Mouse (Mus musculus): ENCODE measurements around the gene Rasl11b. TPM values are rescaled to one million over a fixed set of nuclear protein-coding genes. Genes with fewer than 3 reads are reported as not detected.

Rasl11b gene
- total and polyA plus RNA-seq, 3 experiments, result 27.8 to 31.3 (median 28.9) TPM

- Histone ChIP-seq H3K4me1 (ENCODE audit: control insufficient read depth, insufficient read depth, low read length) (peaks cover 11% of the 10 kb centered on the region), H3K79me2 (replicated peaks; ENCODE audit: control insufficient read depth, insufficient read depth, low read length) (no peaks in the 10 kb centered on the region), H3K27me3 (ENCODE audit: control insufficient read depth, insufficient read depth, low read length) (no peaks in the 10 kb centered on the region), H3K27ac (peak overlapping the region; percentile 50), H3K4me3 (0 out of 2 replicates have a peak overlapping the region, but pooled peaks have one; percentile 19), H3K36me3 (ENCODE audit: control insufficient read depth, insufficient read depth, low read length) (no peaks in the 10 kb centered on the region), H3K9ac (ENCODE audit: low read depth, low read length) (peak overlapping the region; percentile 64)
- 53% methylated on average over 9 of the region's 9 CpGs for WGBS
- DNase-seq, result no peak
- TF ChIP-seq EP300 (IDR thresholded peaks at IDR 0.05; ENCODE audit: insufficient read depth, low read depth, low read length) (no peak), CTCF (IDR thresholded peaks at IDR 0.05) (no peak), POLR2A (IDR thresholded peaks at IDR 0.05; ENCODE audit: insufficient read depth, low read depth, low read length) (no peak)
- intact Hi-C loops (cut with DNase I), result no loop called here
Observed at GRCm38 (mm10) chr5:74189484-74190160, 5.5 kb upstream of the Rasl11b start.

DNA sequence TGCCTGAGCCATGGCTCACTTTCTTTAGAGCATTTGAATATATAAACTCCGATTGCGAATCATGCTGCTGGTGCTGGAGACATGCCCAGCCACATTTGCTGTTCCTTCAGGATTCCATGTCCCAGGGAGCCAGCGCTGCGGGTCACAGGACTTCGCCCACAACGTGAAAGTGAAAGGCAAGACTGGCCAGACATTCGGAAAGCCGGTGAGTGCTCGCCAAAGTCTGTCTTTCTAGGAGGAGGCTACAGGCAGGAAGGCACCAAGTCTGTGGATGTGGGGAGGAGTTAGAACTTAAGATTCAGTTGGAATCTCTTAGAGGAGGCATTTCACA lies 5.0 kb upstream of the Rasl11b start:
- H3K4me3 ChIP-seq, result peak overlapping the region; percentile 19; the same call in 1 of the 2 replicates
- peaks cover 12% of the 10 kb centered on the region for H3K4me1 ChIP-seq (ENCODE audit: control insufficient read depth, insufficient read depth, low read length)
- H3K27me3 ChIP-seq (ENCODE audit: control insufficient read depth, insufficient read depth, low read length), result no peaks in the 10 kb centered on the region
- peak overlapping the region; percentile 64 for H3K9ac ChIP-seq (ENCODE audit: low read depth, low read length)
- DNase-seq, result peak; percentile 57 to 62
- intact Hi-C loops (cut with DNase I), result no loop called here
- 26% methylated on average over 9 of the region's 9 CpGs for WGBS
- peak overlapping the region; percentile 50 for H3K27ac ChIP-seq
- TF ChIP-seq EP300 (IDR thresholded peaks at IDR 0.05; ENCODE audit: insufficient read depth, low read depth, low read length) (0 out of 2 replicates have a peak, but pooled peaks have one; percentile 25), POLR2A (IDR thresholded peaks at IDR 0.05; ENCODE audit: insufficient read depth, low read depth, low read length) (no peak)
- no peaks in the 10 kb centered on the region for H3K79me2 ChIP-seq (replicated peaks; ENCODE audit: control insufficient read depth, insufficient read depth, low read length)
- H3K36me3 ChIP-seq (ENCODE audit: control insufficient read depth, insufficient read depth, low read length), result no peaks in the 10 kb centered on the region

DNA sequence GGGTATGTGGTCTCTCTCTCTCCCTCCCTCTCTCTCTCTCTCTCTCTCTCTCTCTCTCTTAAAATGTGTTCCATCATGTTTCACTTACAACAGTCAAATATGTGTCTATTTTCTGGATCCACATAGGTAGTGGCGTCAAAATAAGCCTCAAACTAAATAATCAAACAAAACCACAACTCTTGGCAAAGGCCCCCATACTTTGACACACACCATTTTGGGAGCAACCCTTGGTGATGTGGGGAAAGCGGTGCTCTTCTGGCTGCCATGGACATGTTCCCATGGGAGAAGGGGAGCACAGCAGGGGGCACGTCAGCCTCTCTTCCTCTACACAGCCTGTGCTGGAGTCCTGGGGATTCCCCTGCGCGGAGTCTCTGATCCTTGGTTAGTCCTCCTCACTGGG lies 4.2 kb upstream of the Rasl11b start:
- H3K36me3 ChIP-seq (ENCODE audit: control insufficient read depth, insufficient read depth, low read length), result no peaks in the 10 kb centered on the region
- H3K4me3 ChIP-seq, result no peak overlapping the region
- H3K9ac ChIP-seq (ENCODE audit: low read depth, low read length), result no peak overlapping the region
- H3K27ac ChIP-seq, result no peak overlapping the region
- 85% methylated on average over 5 of the region's 5 CpGs for WGBS
- DNase-seq, result no peak
- H3K27me3 ChIP-seq (ENCODE audit: control insufficient read depth, insufficient read depth, low read length), result no peaks in the 10 kb centered on the region
- no peaks in the 10 kb centered on the region for H3K79me2 ChIP-seq (replicated peaks; ENCODE audit: control insufficient read depth, insufficient read depth, low read length)
- H3K4me1 ChIP-seq (ENCODE audit: control insufficient read depth, insufficient read depth, low read length), result peaks cover 12% of the 10 kb centered on the region
- TF ChIP-seq EP300 (IDR thresholded peaks at IDR 0.05; ENCODE audit: insufficient read depth, low read depth, low read length) (no peak), POLR2A (IDR thresholded peaks at IDR 0.05; ENCODE audit: insufficient read depth, low read depth, low read length) (no peak), CTCF (IDR thresholded peaks at IDR 0.05) (no peak)
- intact Hi-C loops (cut with DNase I), result no loop called here

- WGBS, result 74% methylated on average over 2 of the region's 2 CpGs
- no peak overlapping the region for H3K4me3 ChIP-seq
- TF ChIP-seq CTCF (IDR thresholded peaks at IDR 0.05), result no peak
- no peak for TF ChIP-seq POLR2A (IDR thresholded peaks at IDR 0.05; ENCODE audit: insufficient read depth, low read depth, low read length)
- no peak for TF ChIP-seq EP300 (IDR thresholded peaks at IDR 0.05; ENCODE audit: insufficient read depth, low read depth, low read length)
- no peaks in the 10 kb centered on the region for H3K27me3 ChIP-seq (ENCODE audit: control insufficient read depth, insufficient read depth, low read length)
- H3K9ac ChIP-seq (ENCODE audit: low read depth, low read length), result no peak overlapping the region
- H3K4me1 ChIP-seq (ENCODE audit: control insufficient read depth, insufficient read depth, low read length), result peaks cover 14% of the 10 kb centered on the region
- no peak for DNase-seq
- peaks cover 8% of the 10 kb centered on the region for H3K36me3 ChIP-seq (ENCODE audit: control insufficient read depth, insufficient read depth, low read length)
- H3K27ac ChIP-seq, result no peak overlapping the region
- intact Hi-C loops (cut with DNase I), result no loop called here
- no peaks in the 10 kb centered on the region for H3K79me2 ChIP-seq (replicated peaks; ENCODE audit: control insufficient read depth, insufficient read depth, low read length)
Observed at GRCm38 (mm10) chr5:74193008-74193407, 2.1 kb upstream of the Rasl11b start.

DNA sequence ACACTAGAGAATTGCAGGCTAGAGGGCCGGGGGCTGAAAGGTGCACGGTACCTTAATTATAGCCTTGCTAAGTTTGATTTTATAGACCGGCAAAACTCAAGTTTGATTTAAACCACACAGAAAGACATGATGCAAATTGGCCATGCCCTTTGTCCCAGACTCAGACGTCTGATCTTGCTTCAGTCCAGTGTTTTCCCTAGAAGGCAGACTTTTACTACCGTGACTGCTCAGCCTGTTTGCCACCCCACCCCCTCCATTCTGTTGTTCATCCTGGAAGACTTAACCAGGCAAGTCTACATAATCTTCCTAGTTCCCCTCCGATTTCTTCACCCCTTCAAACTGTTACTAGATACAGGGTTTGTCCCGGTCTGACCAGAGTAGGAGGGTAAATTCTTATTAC lies 1.5 kb upstream of the Rasl11b start:
- Histone ChIP-seq H3K27me3 (ENCODE audit: control insufficient read depth, insufficient read depth, low read length) (no peaks in the 10 kb centered on the region), H3K9ac (ENCODE audit: low read depth, low read length) (no peak overlapping the region), H3K4me1 (ENCODE audit: control insufficient read depth, insufficient read depth, low read length) (peaks cover 14% of the 10 kb centered on the region), H3K36me3 (ENCODE audit: control insufficient read depth, insufficient read depth, low read length) (peaks cover 10% of the 10 kb centered on the region), H3K4me3 (no peak overlapping the region), H3K27ac (no peak overlapping the region), H3K79me2 (replicated peaks; ENCODE audit: control insufficient read depth, insufficient read depth, low read length) (no peaks in the 10 kb centered on the region)
- WGBS, result 78% methylated on average over 7 of the region's 7 CpGs
- no peak for TF ChIP-seq CTCF (IDR thresholded peaks at IDR 0.05)
- no peak for TF ChIP-seq EP300 (IDR thresholded peaks at IDR 0.05; ENCODE audit: insufficient read depth, low read depth, low read length)
- TF ChIP-seq POLR2A (IDR thresholded peaks at IDR 0.05; ENCODE audit: insufficient read depth, low read depth, low read length), result no peak
- intact Hi-C loops (cut with DNase I), result loop anchor here (2.0 kb wide), 1 partner anchor 17 kb away; no protein-coding TSS in a partner anchor
- no peak for DNase-seq

- 51% methylated on average over 16 of the region's 16 CpGs for WGBS
- peaks cover 10% of the 10 kb centered on the region for H3K36me3 ChIP-seq (ENCODE audit: control insufficient read depth, insufficient read depth, low read length)
- peak overlapping the region; percentile 90 for H3K4me3 ChIP-seq
- DNase-seq, result no peak
- H3K27ac ChIP-seq, result peak overlapping the region; percentile 96
- H3K9ac ChIP-seq (ENCODE audit: low read depth, low read length), result peak overlapping the region; percentile 90
- H3K79me2 ChIP-seq (replicated peaks; ENCODE audit: control insufficient read depth, insufficient read depth, low read length), result no peaks in the 10 kb centered on the region
- peaks cover 13% of the 10 kb centered on the region for H3K4me1 ChIP-seq (ENCODE audit: control insufficient read depth, insufficient read depth, low read length)
- TF ChIP-seq POLR2A (IDR thresholded peaks at IDR 0.05; ENCODE audit: insufficient read depth, low read depth, low read length) (no peak), EP300 (IDR thresholded peaks at IDR 0.05; ENCODE audit: insufficient read depth, low read depth, low read length) (no peak), CTCF (IDR thresholded peaks at IDR 0.05) (no peak)
- intact Hi-C loops (cut with DNase I), result loop anchor here (2.0 kb wide), 1 partner anchor 17 kb away; no protein-coding TSS in a partner anchor
- no peaks in the 10 kb centered on the region for H3K27me3 ChIP-seq (ENCODE audit: control insufficient read depth, insufficient read depth, low read length)
Observed at GRCm38 (mm10) chr5:74194027-74194840, 852 bp upstream of the Rasl11b start.
